Mouse (Mus musculus): ENCODE data around the gene Msto1. TPM values are rescaled to one million over a fixed set of nuclear protein-coding genes. Genes with fewer than 3 reads are reported as not detected.

Gene Msto1
- total and polyA plus RNA-seq, 3 experiments = 82.6 to 101 TPM; not detected in 1

GRCm38 (mm10) chr3:88918981-88919380 lies 5.2 kb upstream of the Msto1 start (continued):
- TF ChIP-seq BHLHE40 (IDR thresholded peaks at IDR 0.05; ENCODE audit: borderline replicate concordance, low read depth, low read length) (no peak), HCFC1 (IDR thresholded peaks at IDR 0.05; ENCODE audit: low read depth, low read length) (no peak), JUND (IDR thresholded peaks at IDR 0.05; ENCODE audit: low read depth, low read length) (no peak)

GRCm38 (mm10) chr3:88914384-88914810 lies 598 bp upstream of the Msto1 start:
- H3K79me2 ChIP-seq (ENCODE audit: control insufficient read depth, insufficient read depth, low read length, poor library complexity) = peaks cover 13% of the 10 kb centered on the region
- no peaks in the 10 kb centered on the region for H3K27me3 ChIP-seq (ENCODE audit: control insufficient read depth in 1 of 2, insufficient read depth in 2 of 2, low read length in 2 of 2)
- H3K9ac ChIP-seq (ENCODE audit: control insufficient read depth, low read depth, low read length, poor library complexity, severe bottlenecking) = peak overlapping the region; percentile 80
- H3K27ac ChIP-seq (ENCODE audit: control insufficient read depth, low read depth, low read length) = peak overlapping the region; percentile 79
- peaks cover 0 to 9% of the 10 kb centered on the region in 2 experiments; a peak in 2 of 4 replicates for H3K36me3 ChIP-seq (ENCODE audit: control insufficient read depth in 1 of 2, insufficient read depth in 2 of 2, low read length in 2 of 2)
- peaks cover 0 to 12% of the 10 kb centered on the region in 2 experiments; a peak in 1 of 4 replicates for H3K4me1 ChIP-seq (ENCODE audit: control insufficient read depth in 1 of 2, insufficient read depth in 2 of 2, low read length in 2 of 2)
- no peaks in the 10 kb centered on the region for H3K9me3 ChIP-seq (replicated peaks; ENCODE audit: insufficient read depth, low read length)
- no peak for DNase-seq (ENCODE audit: low read depth, low spot score)
- no peak for TF ChIP-seq POLR2AphosphoS5 (IDR thresholded peaks at IDR 0.05; ENCODE audit: borderline replicate concordance, low read depth, low read length)
- no peak for TF ChIP-seq MAZ (IDR thresholded peaks at IDR 0.05; ENCODE audit: low read depth, low read length)
- TF ChIP-seq MAX (IDR thresholded peaks at IDR 0.05; ENCODE audit: low read length) = no peak
- no peak for TF ChIP-seq TBP (IDR thresholded peaks at IDR 0.05; ENCODE audit: low read depth, low read length)
- TF ChIP-seq GATA1 (IDR thresholded peaks at IDR 0.05; ENCODE audit: low read depth, low read length) = peak; percentile 63
- peak; percentile 88; the same call in 1 of the 2 replicates for TF ChIP-seq CHD1 (IDR thresholded peaks at IDR 0.05; ENCODE audit: low read depth, low read length)
- TF ChIP-seq TCF12 (IDR thresholded peaks at IDR 0.05; ENCODE audit: low read depth, low read length) = no peak
- TF ChIP-seq USF2 (IDR thresholded peaks at IDR 0.05; ENCODE audit: borderline replicate concordance in 1 of 2, insufficient read depth in 1 of 2, low read depth in 1 of 2, low read length in 2 of 2) = no peak
- TF ChIP-seq RCOR1 (IDR thresholded peaks at IDR 0.05; ENCODE audit: low read depth, low read length) = peak; percentile 88
- no peak for TF ChIP-seq NELFE (IDR thresholded peaks at IDR 0.05; ENCODE audit: low read depth, low read length)
- no peak for TF ChIP-seq ZNF384 (IDR thresholded peaks at IDR 0.05; ENCODE audit: low read depth, low read length)
- peak overlapping the region; percentile 67 to 81 for H3K4me3 ChIP-seq (ENCODE audit: control insufficient read depth in 1 of 2, insufficient read depth in 1 of 2, low read depth in 2 of 2, low read length in 2 of 2)

- Histone ChIP-seq H3K9me3 (replicated peaks; ENCODE audit: insufficient read depth, low read length) (no peaks in the 10 kb centered on the region), H3K27me3 (ENCODE audit: control insufficient read depth in 1 of 2, insufficient read depth in 2 of 2, low read length in 2 of 2) (no peaks in the 10 kb centered on the region), H3K79me2 (ENCODE audit: control insufficient read depth, insufficient read depth, low read length, poor library complexity) (peaks cover 13% of the 10 kb centered on the region), H3K27ac (ENCODE audit: control insufficient read depth, low read depth, low read length) (no peak overlapping the region), H3K4me3 (ENCODE audit: control insufficient read depth in 1 of 2, insufficient read depth in 1 of 2, low read depth in 2 of 2, low read length in 2 of 2) (peak overlapping the region; percentile 67 to 81; a peak in 2 of 4 replicates), H3K9ac (ENCODE audit: control insufficient read depth, low read depth, low read length, poor library complexity, severe bottlenecking) (no peak overlapping the region), H3K4me1 (ENCODE audit: control insufficient read depth in 1 of 2, insufficient read depth in 2 of 2, low read length in 2 of 2) (peaks cover 0 to 12% of the 10 kb centered on the region in 2 experiments; a peak in 1 of 4 replicates), H3K36me3 (ENCODE audit: control insufficient read depth in 1 of 2, insufficient read depth in 2 of 2, low read length in 2 of 2) (peaks cover 0 to 9% of the 10 kb centered on the region in 2 experiments; a peak in 3 of 4 replicates)
- no peak for DNase-seq (ENCODE audit: low read depth, low spot score)
- TF ChIP-seq E2F4 (IDR thresholded peaks at IDR 0.05; ENCODE audit: borderline replicate concordance, low read depth, low read length) (no peak), USF1 (IDR thresholded peaks at IDR 0.05; ENCODE audit: low read depth, low read length) (peak; percentile 76; the same call in 1 of the 2 replicates)
Measured at GRCm38 (mm10) chr3:88912585-88912984, 1.2 kb downstream of the Msto1 start.
